Mouse (Mus musculus): ENCODE results near the gene Sgpl1.

DNA sequence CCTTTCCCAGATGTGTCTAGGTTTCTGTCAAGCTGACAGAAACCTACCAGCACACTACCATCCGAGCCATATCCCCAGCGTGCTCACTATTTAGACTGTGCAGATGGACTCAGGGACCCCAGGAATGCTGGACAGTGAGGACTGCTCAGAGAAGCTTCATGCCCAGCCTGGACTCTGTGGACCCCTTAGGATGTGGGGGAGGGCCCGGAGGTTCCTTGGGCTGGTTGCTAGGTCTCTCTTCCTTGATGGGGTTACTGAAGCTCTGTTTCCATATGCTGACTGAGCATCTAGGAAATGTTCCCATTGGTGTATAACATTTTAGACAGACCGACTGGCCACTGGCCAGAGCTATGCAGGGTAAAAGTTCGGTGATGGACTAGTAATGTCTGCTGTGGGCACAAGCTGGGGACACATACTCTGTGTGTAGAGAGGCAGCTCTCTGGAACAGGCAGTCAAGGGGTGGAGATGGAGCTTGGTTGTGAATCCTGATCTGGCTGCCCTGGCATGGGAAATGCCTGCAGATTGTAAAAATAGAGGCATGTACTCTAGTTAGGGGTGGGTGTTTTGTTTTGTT lies 48.3 kb upstream of the Sgpl1 start:
- no peak for TF ChIP-seq EP300 (IDR thresholded peaks at IDR 0.05; ENCODE audit: low read depth)
- no peak for TF ChIP-seq CTCF (IDR thresholded peaks at IDR 0.05; ENCODE audit: low read depth)
